Mouse (Mus musculus): ENCODE data around the gene Kitl. TPM values are rescaled to one million over a fixed set of nuclear protein-coding genes. Genes with fewer than 3 reads are reported as not detected.

The Kitl gene
- 6.2 and 7.2 TPM in 2 replicates for polyA plus RNA-seq (2015; fragmentation: Nextera tagmentation; extraction: Ambion mirVana)

DNA sequence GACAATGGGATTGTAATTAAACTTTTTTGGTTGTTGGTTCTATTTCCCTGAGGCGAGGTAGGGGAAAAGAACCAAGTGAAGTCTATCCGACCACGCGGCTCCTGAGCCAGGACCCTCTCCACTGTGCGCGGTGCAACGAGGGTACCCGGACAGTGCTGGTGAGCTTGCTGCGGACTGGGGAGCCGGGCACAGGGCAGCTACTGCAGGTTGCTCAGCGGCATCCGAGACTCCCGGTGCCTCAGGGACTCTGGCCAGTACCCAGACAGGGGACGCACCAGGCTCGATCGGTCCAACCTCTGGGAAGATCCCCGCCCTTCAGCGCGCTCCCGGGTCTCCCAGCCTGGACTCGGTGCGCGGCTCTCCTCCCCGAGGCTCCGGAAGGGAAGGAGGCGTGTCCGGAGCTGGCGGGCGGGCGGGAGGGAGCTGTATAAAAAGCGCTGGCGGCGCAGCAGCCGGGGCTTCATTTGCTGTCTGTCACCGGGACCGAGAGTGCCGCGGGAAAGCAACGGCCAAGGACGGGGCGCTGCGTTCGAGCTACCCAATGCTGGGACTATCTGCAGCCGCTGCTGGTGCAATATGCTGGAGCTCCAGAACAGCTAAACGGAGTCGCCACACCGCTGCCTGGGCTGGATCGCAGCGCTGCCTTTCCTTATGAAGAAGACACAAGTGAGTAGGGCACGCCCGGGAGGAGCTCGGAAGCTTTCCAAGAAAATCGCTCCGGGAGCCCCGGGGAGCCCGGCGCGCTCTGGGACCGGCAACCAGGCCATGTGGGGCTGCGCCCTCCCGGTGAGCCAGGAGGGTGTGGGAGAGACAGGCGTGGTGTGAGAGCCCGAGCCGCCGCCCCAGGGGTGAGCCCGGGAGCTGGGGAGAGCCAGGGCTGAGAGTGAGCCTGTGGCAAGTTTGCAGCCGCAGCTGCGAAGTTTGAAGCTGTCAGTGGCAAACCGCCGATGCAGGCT lies at the start of gene Kitl:
TSS of gene Kitl (plus strand) at position 261 of the 956 bp plus-strand sequence.
- Histone ChIP-seq H3K9me3 (replicated peaks) (no peaks in the 10 kb centered on the region), H3K4me3 (replicated peaks) (peak within 1 kb of the TSS; percentile 60), H3K9ac (peak within 1 kb of the TSS; percentile 32; the same call in 1 of the 2 replicates), H3K27ac (replicated peaks) (peak within 1 kb of the TSS; percentile 68), H3K4me2 (peak within 1 kb of the TSS; percentile 59), H3K4me1 (replicated peaks) (no peaks in the 10 kb centered on the region), H3K27me3 (peaks cover 31% of the 10 kb centered on the region), H3K36me3 (replicated peaks) (no peaks in the 10 kb centered on the region)
- peak; percentile 83 for ATAC-seq (ENCODE audit: insufficient read depth)
- under 1% methylated on average over 70 of the region's 70 CpGs for WGBS (ENCODE audit: insufficient replicate concordance)

GRCm38 (mm10) chr10:99972866-99973265 lies 42.6 kb upstream of the Kitl start:
- H3K4me3 ChIP-seq (replicated peaks): no peak overlapping the region
- no peaks in the 10 kb centered on the region for H3K4me1 ChIP-seq (replicated peaks)
- WGBS (ENCODE audit: insufficient replicate concordance): 43% methylated on average over 8 of the region's 8 CpGs
- no peaks in the 10 kb centered on the region for H3K36me3 ChIP-seq (replicated peaks)
- ATAC-seq (ENCODE audit: insufficient read depth): no peak
- H3K9me3 ChIP-seq (replicated peaks): no peaks in the 10 kb centered on the region
- no peak overlapping the region for H3K4me2 ChIP-seq
- H3K9ac ChIP-seq: no peak overlapping the region
- no peak overlapping the region for H3K27ac ChIP-seq (replicated peaks)
- H3K27me3 ChIP-seq: no peaks in the 10 kb centered on the region

DNA sequence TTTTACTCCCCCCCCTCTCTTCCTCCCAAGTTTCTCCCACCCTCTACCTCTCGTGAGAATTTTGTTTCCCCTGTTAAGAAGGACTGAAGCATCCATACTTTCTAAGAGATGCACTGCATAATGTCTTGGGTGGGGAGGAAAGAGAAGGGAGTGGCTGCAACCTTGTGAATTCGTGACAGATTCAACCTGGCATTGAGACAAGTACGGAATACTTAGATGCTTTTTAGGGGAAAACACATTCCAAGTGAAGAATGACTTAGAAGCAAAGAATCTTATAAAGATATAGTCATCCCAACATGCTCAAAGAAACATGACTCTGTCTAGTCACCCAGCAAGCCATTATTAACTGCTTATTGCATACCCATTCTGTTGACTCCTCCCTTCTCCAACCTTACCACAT lies 35.3 kb upstream of the Kitl start:
- Histone ChIP-seq H3K9ac (no peak overlapping the region), H3K4me2 (no peak overlapping the region), H3K27me3 (no peaks in the 10 kb centered on the region), H3K4me3 (replicated peaks) (no peak overlapping the region), H3K9me3 (replicated peaks) (no peaks in the 10 kb centered on the region), H3K36me3 (replicated peaks) (no peaks in the 10 kb centered on the region), H3K27ac (replicated peaks) (no peak overlapping the region), H3K4me1 (replicated peaks) (no peaks in the 10 kb centered on the region)
- no peak for ATAC-seq (ENCODE audit: insufficient read depth)
- WGBS (ENCODE audit: insufficient replicate concordance): 45% methylated on average over 3 of the region's 3 CpGs

DNA sequence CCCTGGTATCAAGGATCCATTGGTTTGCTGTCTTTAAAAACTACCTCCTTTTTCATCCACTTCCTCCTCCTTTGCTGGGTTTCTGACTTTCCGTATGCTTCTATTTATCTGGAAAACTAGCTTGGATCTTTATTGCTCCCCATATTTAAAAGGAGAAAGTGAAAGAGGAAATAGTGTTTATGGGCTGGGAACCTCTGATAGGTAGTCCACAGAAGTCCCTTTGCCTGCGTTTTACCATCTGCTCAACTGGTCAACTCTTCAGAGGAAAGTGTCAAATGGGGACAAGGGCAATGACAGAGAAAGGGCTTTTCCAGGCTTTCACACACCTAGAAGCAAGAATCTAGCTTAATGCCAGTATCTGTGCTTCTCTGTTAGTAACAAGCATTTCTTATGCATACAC lies 34.5 kb upstream of the Kitl start:
- Histone ChIP-seq H3K9me3 (replicated peaks) (no peaks in the 10 kb centered on the region), H3K36me3 (replicated peaks) (no peaks in the 10 kb centered on the region), H3K4me1 (replicated peaks) (no peaks in the 10 kb centered on the region), H3K4me3 (replicated peaks) (no peak overlapping the region), H3K27ac (replicated peaks) (no peak overlapping the region), H3K9ac (no peak overlapping the region), H3K4me2 (no peak overlapping the region), H3K27me3 (no peaks in the 10 kb centered on the region)
- ATAC-seq (ENCODE audit: insufficient read depth): no peak
- 35% methylated on average over 2 of the region's 2 CpGs for WGBS (ENCODE audit: insufficient replicate concordance)

- H3K4me3 ChIP-seq (replicated peaks): no peak overlapping the region
- ATAC-seq (ENCODE audit: insufficient read depth): no peak
- H3K9me3 ChIP-seq (replicated peaks): no peaks in the 10 kb centered on the region
- WGBS (ENCODE audit: insufficient replicate concordance): 67% methylated on average over 5 of the region's 5 CpGs
- no peak overlapping the region for H3K4me2 ChIP-seq
- no peaks in the 10 kb centered on the region for H3K27me3 ChIP-seq
- no peak overlapping the region for H3K27ac ChIP-seq (replicated peaks)
- H3K9ac ChIP-seq: no peak overlapping the region
- no peaks in the 10 kb centered on the region for H3K36me3 ChIP-seq (replicated peaks)
- H3K4me1 ChIP-seq (replicated peaks): no peaks in the 10 kb centered on the region
Observed at GRCm38 (mm10) chr10:99981887-99982286, 33.5 kb upstream of the Kitl start.

DNA sequence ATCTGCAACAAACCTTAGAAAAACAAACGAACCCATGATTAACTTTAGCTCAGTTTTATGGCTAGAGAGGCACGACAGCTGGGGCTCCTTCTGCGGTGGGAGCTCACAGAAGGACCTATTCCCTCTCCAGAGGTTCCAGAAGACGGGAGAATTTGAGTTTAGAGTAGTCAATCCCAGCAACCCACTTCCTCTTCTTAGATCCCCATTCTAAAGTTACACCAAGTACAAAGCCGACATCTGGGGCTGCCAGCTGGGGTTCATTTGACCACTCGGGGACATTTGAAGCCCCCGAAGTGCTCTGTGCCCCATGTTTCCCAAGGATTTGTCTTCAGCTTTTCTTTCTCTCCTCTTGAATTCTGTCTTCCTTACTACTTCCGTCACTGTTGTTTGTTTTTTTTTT lies 28.7 kb upstream of the Kitl start:
- Histone ChIP-seq H3K27me3 (no peaks in the 10 kb centered on the region), H3K27ac (replicated peaks) (no peak overlapping the region), H3K4me2 (no peak overlapping the region), H3K36me3 (replicated peaks) (no peaks in the 10 kb centered on the region), H3K9ac (no peak overlapping the region), H3K9me3 (replicated peaks) (no peaks in the 10 kb centered on the region), H3K4me1 (replicated peaks) (no peaks in the 10 kb centered on the region), H3K4me3 (replicated peaks) (no peak overlapping the region)
- 37% methylated on average over 8 of the region's 8 CpGs for WGBS (ENCODE audit: insufficient replicate concordance)
- no peak for ATAC-seq (ENCODE audit: insufficient read depth)

DNA sequence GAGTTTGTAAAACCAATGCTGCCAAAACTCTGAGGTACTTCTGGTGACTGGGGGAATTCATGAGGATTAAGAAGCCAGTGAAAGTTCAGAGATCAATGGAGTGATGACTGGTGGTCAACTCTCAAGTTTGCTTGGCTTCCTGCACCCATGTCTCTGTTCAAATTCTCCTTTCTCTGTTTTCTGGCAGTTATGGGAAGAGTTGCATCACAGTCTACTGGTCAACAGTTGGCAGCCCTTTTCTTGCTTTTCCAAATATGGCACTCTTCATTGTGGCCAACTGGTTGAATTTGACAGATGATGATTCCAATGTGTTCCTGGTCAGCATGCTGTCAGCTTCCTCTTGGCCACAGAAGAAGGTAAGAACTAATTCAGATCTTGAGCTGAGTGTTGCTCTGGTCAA lies 25.7 kb upstream of the Kitl start:
- Histone ChIP-seq H3K4me2 (no peak overlapping the region), H3K9ac (no peak overlapping the region), H3K4me3 (replicated peaks) (no peak overlapping the region), H3K36me3 (replicated peaks) (no peaks in the 10 kb centered on the region), H3K27me3 (no peaks in the 10 kb centered on the region), H3K9me3 (replicated peaks) (no peaks in the 10 kb centered on the region), H3K27ac (replicated peaks) (no peak overlapping the region), H3K4me1 (replicated peaks) (no peaks in the 10 kb centered on the region)
- no peak for ATAC-seq (ENCODE audit: insufficient read depth)

- Histone ChIP-seq H3K27ac (replicated peaks) (no peak overlapping the region), H3K4me3 (replicated peaks) (no peak overlapping the region), H3K27me3 (no peaks in the 10 kb centered on the region), H3K36me3 (replicated peaks) (no peaks in the 10 kb centered on the region), H3K4me2 (no peak overlapping the region), H3K9me3 (replicated peaks) (no peaks in the 10 kb centered on the region), H3K9ac (no peak overlapping the region), H3K4me1 (replicated peaks) (no peaks in the 10 kb centered on the region)
- ATAC-seq (ENCODE audit: insufficient read depth): no peak
- 37% methylated on average over 9 of the region's 9 CpGs for WGBS (ENCODE audit: insufficient replicate concordance)
Observed at GRCm38 (mm10) chr10:99992121-99992520, 23.3 kb upstream of the Kitl start.

DNA sequence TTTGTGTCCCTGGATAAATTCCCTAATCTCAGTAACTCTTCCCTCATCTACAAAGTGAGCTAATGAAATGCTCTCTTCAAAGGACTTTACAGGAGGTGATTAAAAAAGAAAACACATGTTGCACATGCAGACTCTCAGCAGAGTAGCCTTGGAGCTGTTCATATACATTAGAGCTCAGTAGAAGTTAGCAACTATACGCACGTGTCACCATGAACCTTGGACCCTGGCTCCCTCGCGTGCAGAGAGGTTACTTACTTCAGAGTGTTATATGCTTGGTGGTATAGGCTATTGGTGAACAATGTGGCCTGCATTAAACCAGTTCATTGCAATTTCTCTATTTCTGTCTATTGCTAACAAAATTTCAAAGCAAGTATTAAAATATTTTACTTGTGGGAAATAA lies 14.0 kb upstream of the Kitl start:
- Histone ChIP-seq H3K36me3 (replicated peaks) (no peaks in the 10 kb centered on the region), H3K27ac (replicated peaks) (no peak overlapping the region), H3K9me3 (replicated peaks) (no peaks in the 10 kb centered on the region), H3K4me1 (replicated peaks) (no peaks in the 10 kb centered on the region), H3K4me3 (replicated peaks) (no peak overlapping the region), H3K9ac (no peak overlapping the region), H3K4me2 (no peak overlapping the region), H3K27me3 (no peaks in the 10 kb centered on the region)
- no peak for ATAC-seq (ENCODE audit: insufficient read depth)
- WGBS (ENCODE audit: insufficient replicate concordance): 75% methylated on average over 4 of the region's 4 CpGs

GRCm38 (mm10) chr10:100003797-100004196 lies 11.6 kb upstream of the Kitl start:
- Histone ChIP-seq H3K9ac (no peak overlapping the region), H3K4me2 (no peak overlapping the region), H3K27me3 (no peaks in the 10 kb centered on the region), H3K4me3 (replicated peaks) (no peak overlapping the region), H3K9me3 (replicated peaks) (no peaks in the 10 kb centered on the region), H3K27ac (replicated peaks) (no peak overlapping the region), H3K4me1 (replicated peaks) (no peaks in the 10 kb centered on the region), H3K36me3 (replicated peaks) (no peaks in the 10 kb centered on the region)
- WGBS (ENCODE audit: insufficient replicate concordance): 69% methylated on average over 4 of the region's 4 CpGs
- ATAC-seq (ENCODE audit: insufficient read depth): no peak

DNA sequence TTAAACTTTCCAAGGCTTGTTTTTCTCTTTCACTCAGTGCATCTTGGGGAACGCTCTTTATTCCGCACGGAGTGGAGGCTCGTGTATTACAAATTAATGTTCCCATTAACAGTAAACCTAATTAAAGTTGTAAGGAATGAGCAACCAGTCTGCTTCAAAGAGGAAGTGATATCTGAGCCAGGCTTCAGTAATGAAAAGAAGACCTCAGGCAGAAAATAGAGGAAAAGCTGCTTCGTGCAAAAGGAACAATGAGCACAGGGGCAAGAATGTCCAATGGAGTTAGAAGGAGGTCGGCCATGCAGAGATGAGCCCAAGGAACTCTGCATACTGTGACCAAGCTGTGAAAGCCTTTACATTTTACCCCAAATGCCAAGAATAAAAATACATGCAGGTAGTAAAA lies 5.7 kb upstream of the Kitl start:
- no peak overlapping the region for H3K4me2 ChIP-seq
- no peaks in the 10 kb centered on the region for H3K27me3 ChIP-seq
- no peak overlapping the region for H3K4me3 ChIP-seq (replicated peaks)
- H3K36me3 ChIP-seq (replicated peaks): no peaks in the 10 kb centered on the region
- no peak for ATAC-seq (ENCODE audit: insufficient read depth)
- 69% methylated on average over 6 of the region's 6 CpGs for WGBS (ENCODE audit: insufficient replicate concordance)
- no peaks in the 10 kb centered on the region for H3K4me1 ChIP-seq (replicated peaks)
- H3K9ac ChIP-seq: no peak overlapping the region
- H3K9me3 ChIP-seq (replicated peaks): no peaks in the 10 kb centered on the region
- no peak overlapping the region for H3K27ac ChIP-seq (replicated peaks)

DNA sequence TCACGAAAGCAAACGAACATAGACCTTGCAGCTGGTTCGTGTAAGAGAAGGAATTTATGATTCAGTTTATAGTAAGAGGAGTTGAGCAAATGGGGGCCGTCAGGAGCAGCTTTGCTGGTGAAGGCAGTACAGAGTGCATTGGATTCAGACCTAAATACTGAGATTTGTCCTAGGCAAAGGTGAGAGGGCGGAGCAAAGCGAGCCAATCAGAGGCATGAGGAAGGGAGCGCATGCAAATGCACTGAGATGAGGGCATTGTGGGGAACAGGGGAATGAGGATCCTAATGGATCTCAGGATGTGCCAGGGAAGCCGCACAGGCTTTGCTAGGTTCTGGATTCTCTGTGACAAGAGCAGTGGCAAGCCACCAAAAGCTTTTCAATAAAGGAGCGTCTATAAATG lies 5.1 kb upstream of the Kitl start:
- Histone ChIP-seq H3K27me3 (peaks cover 2% of the 10 kb centered on the region), H3K9me3 (replicated peaks) (no peaks in the 10 kb centered on the region), H3K4me2 (no peak overlapping the region), H3K36me3 (replicated peaks) (no peaks in the 10 kb centered on the region), H3K27ac (replicated peaks) (no peak overlapping the region), H3K9ac (no peak overlapping the region), H3K4me3 (replicated peaks) (no peak overlapping the region), H3K4me1 (replicated peaks) (no peaks in the 10 kb centered on the region)
- WGBS (ENCODE audit: insufficient replicate concordance): 57% methylated on average over 9 of the region's 9 CpGs
- no peak for ATAC-seq (ENCODE audit: insufficient read depth)
